Mouse (Mus musculus) lung, embryonic 15.5 days (tissue): ENCODE measurements around the gene Bicc1. TPM values are rescaled to one million over a fixed set of nuclear protein-coding genes. Genes with fewer than 3 reads are reported as not detected.
"Not testable (repeated sequence)": the region's sequence is repeated elsewhere in the genome, so short reads cannot be mapped to it uniquely, and the experiment has no call there.

Source experiments
- ATAC-seq: fragments of 200-750 bp; cut with Nextera tagmentation; 2 replicates; pipeline ENCODE4 v1.8.0; 2017; ENCODE audit warnings: moderate number of reproducible peaks, borderline replicate concordance; ENCODE audit not compliant: low FRiP score, low TSS enrichment; ENCODE audit errors: extremely low read depth
- H3K27ac ChIP-seq: fragments of 300-500 bp; sonication (generic); 2 replicates; pipeline ENCODE4 v1.5.1; 2015; ENCODE audit warnings: moderate library complexity, mild to moderate bottlenecking, inconsistent platforms
- H3K27me3 ChIP-seq: fragments of 300-500 bp; sonication (generic); 2 replicates; pipeline ENCODE4 v1.6.1; 2015; ENCODE audit warnings: inconsistent platforms
- H3K36me3 ChIP-seq: fragments of 300-500 bp; sonication (generic); 2 replicates; pipeline ENCODE4 v1.6.1; 2015; ENCODE audit warnings: inconsistent platforms
- H3K4me1 ChIP-seq: fragments of 300-500 bp; sonication (generic); 2 replicates; pipeline ENCODE4 v1.6.1; 2015; ENCODE audit warnings: inconsistent platforms
- H3K4me2 ChIP-seq: fragments of 300-500 bp; sonication (generic); 2 replicates; pipeline ENCODE4 v1.6.1; 2015; ENCODE audit warnings: inconsistent platforms, mild to moderate bottlenecking, moderate library complexity
- H3K4me3 ChIP-seq: fragments of 300-500 bp; sonication (generic); 2 replicates; pipeline ENCODE4 v1.5.1; 2015; ENCODE audit warnings: mild to moderate bottlenecking, inconsistent platforms
- H3K9ac ChIP-seq: fragments of 300-500 bp; sonication (generic); 2 replicates; pipeline ENCODE4 v1.6.1; 2015; ENCODE audit warnings: inconsistent platforms
- H3K9me3 ChIP-seq: fragments of 300-500 bp; sonication (generic); 2 replicates; pipeline ENCODE4 v1.6.1; 2016; ENCODE audit warnings: inconsistent platforms
- WGBS: fragments of 180-500 bp; shearing (Covaris S2); methylation state at CpG from one replicate; pipeline ENCODE4 v1.1.7; 2015; 5-methylcytosine and 5-hydroxymethylcytosine counted together
- polyA plus RNA-seq: library from polyadenylated mRNA; unstranded; fragments of >200 nt; fragmentation: Nextera tagmentation; extraction: Ambion mirVana; gene quantifications from 2 replicates; pipeline ENCODE4 v1.2.1, GENCODE M21; 2015

The Bicc1 gene
- polyA plus RNA-seq, 1 experiment from 2014 or later, result 20.7 TPM

GRCm38 (mm10) chr10:70960396-70960795 lies 199.1 kb downstream of the Bicc1 start:
- ATAC-seq, H3K4me3 ChIP-seq, H3K27ac ChIP-seq, H3K9me3 ChIP-seq, H3K9ac ChIP-seq, H3K4me2 ChIP-seq, H3K27me3 ChIP-seq, H3K36me3 ChIP-seq, H3K4me1 ChIP-seq: not testable (repeated sequence)
- WGBS, result 89% methylated on average over 6 of the region's 6 CpGs

- no peaks in the 10 kb centered on the region for H3K9me3 ChIP-seq
- peaks cover 11% of the 10 kb centered on the region; the same call in 1 of the 2 replicates for H3K4me1 ChIP-seq
- no peak overlapping the region for H3K4me2 ChIP-seq
- peaks cover 3% of the 10 kb centered on the region; the same call in 1 of the 2 replicates for H3K36me3 ChIP-seq
- no peaks in the 10 kb centered on the region for H3K27me3 ChIP-seq
- 62% methylated on average over 5 of the region's 5 CpGs for WGBS
- H3K4me3 ChIP-seq, result no peak overlapping the region
- H3K27ac ChIP-seq, result no peak overlapping the region
- H3K9ac ChIP-seq, result no peak overlapping the region
- no peak for ATAC-seq
These were observed 206.7 kb downstream of the Bicc1 start for GRCm38 (mm10) chr10:70952770-70953147.

GRCm38 (mm10) chr10:70952056-70952769 lies 207.3 kb downstream of the Bicc1 start:
- Histone ChIP-seq H3K9ac (no peak overlapping the region), H3K27ac (no peak overlapping the region), H3K9me3 (no peaks in the 10 kb centered on the region), H3K4me2 (no peak overlapping the region), H3K4me1 (peaks cover 11% of the 10 kb centered on the region; the same call in 1 of the 2 replicates), H3K27me3 (no peaks in the 10 kb centered on the region), H3K4me3 (no peak overlapping the region), H3K36me3 (peaks cover 3% of the 10 kb centered on the region; the same call in 1 of the 2 replicates)
- WGBS, result 74% methylated on average over 11 of the region's 11 CpGs
- ATAC-seq, result no peak

GRCm38 (mm10) chr10:70950105-70950424 lies 209.4 kb downstream of the Bicc1 start:
- WGBS, result 32% methylated on average over 3 of the region's 3 CpGs
- Histone ChIP-seq H3K9me3 (no peaks in the 10 kb centered on the region), H3K36me3 (peaks cover 8% of the 10 kb centered on the region; the same call in 1 of the 2 replicates), H3K4me2 (no peak overlapping the region), H3K27me3 (no peaks in the 10 kb centered on the region), H3K4me3 (no peak overlapping the region), H3K27ac (no peak overlapping the region), H3K9ac (no peak overlapping the region), H3K4me1 (peaks cover 11% of the 10 kb centered on the region; the same call in 1 of the 2 replicates)
- no peak for ATAC-seq

- peaks cover 8% of the 10 kb centered on the region; the same call in 1 of the 2 replicates for H3K36me3 ChIP-seq
- no peaks in the 10 kb centered on the region for H3K9me3 ChIP-seq
- no peak overlapping the region for H3K27ac ChIP-seq
- H3K4me1 ChIP-seq, result peaks cover 11% of the 10 kb centered on the region; the same call in 1 of the 2 replicates
- H3K4me2 ChIP-seq, result no peak overlapping the region
- H3K4me3 ChIP-seq, result no peak overlapping the region
- H3K27me3 ChIP-seq, result no peaks in the 10 kb centered on the region
- ATAC-seq, result no peak
- WGBS, result 21% methylated on average over 23 of the region's 23 CpGs
- no peak overlapping the region for H3K9ac ChIP-seq
These were observed 210.0 kb downstream of the Bicc1 start for GRCm38 (mm10) chr10:70949254-70950104.

- Histone ChIP-seq H3K9me3 (no peaks in the 10 kb centered on the region), H3K36me3 (peaks cover 8% of the 10 kb centered on the region; the same call in 1 of the 2 replicates), H3K9ac (no peak overlapping the region), H3K4me3 (no peak overlapping the region), H3K4me1 (peaks cover 11% of the 10 kb centered on the region; the same call in 1 of the 2 replicates), H3K4me2 (no peak overlapping the region), H3K27ac (no peak overlapping the region), H3K27me3 (no peaks in the 10 kb centered on the region)
- 92% methylated on average over 10 of the region's 10 CpGs for WGBS
- ATAC-seq, result no peak
These were observed 211.2 kb downstream of the Bicc1 start for GRCm38 (mm10) chr10:70948276-70948675.

GRCm38 (mm10) chr10:70946121-70946520 lies 213.4 kb downstream of the Bicc1 start:
- not testable (repeated sequence) for ATAC-seq
- WGBS, result 95% methylated on average over 13 of the region's 13 CpGs
- peaks cover 12% of the 10 kb centered on the region; the same call in 1 of the 2 replicates for H3K36me3 ChIP-seq

GRCm38 (mm10) chr10:70945076-70945475 lies 214.4 kb downstream of the Bicc1 start:
- 79% methylated on average over 12 of the region's 12 CpGs for whole genome bisulfite sequencing
- Histone ChIP-seq H3K4me3 (no peak overlapping the region), H3K27me3 (no peaks in the 10 kb centered on the region), H3K36me3 (peaks cover 12% of the 10 kb centered on the region; the same call in 1 of the 2 replicates), H3K9me3 (no peaks in the 10 kb centered on the region), H3K4me2 (no peak overlapping the region), H3K9ac (no peak overlapping the region), H3K27ac (no peak overlapping the region), H3K4me1 (peaks cover 10% of the 10 kb centered on the region; the same call in 1 of the 2 replicates)
- ATAC-seq, result no peak

More at GRCm38 (mm10) chr10:70946121-70946520, 213.4 kb downstream of the Bicc1 start:
- H3K9ac ChIP-seq, H3K9me3 ChIP-seq, H3K27me3 ChIP-seq, H3K27ac ChIP-seq, H3K4me3 ChIP-seq, H3K4me2 ChIP-seq: not testable (repeated sequence)
- H3K4me1 ChIP-seq, result peaks cover 11% of the 10 kb centered on the region; the same call in 1 of the 2 replicates

GRCm38 (mm10) chr10:70941623-70942022 lies 217.9 kb downstream of the Bicc1 start:
- Histone ChIP-seq H3K36me3 (peaks cover 7% of the 10 kb centered on the region; the same call in 1 of the 2 replicates), H3K27ac (no peak overlapping the region)
- WGBS, result 66% methylated on average over 6 of the region's 6 CpGs

GRCm38 (mm10) chr10:70939751-70940150 lies 219.7 kb downstream of the Bicc1 start:
- Histone ChIP-seq H3K36me3 (peaks cover 13% of the 10 kb centered on the region; the same call in 1 of the 2 replicates), H3K9me3 (no peaks in the 10 kb centered on the region), H3K27ac (no peak overlapping the region), H3K4me3 (no peak overlapping the region), H3K27me3 (no peaks in the 10 kb centered on the region), H3K4me2 (no peak overlapping the region), H3K4me1 (no peaks in the 10 kb centered on the region), H3K9ac (no peak overlapping the region)
- no peak for ATAC-seq
- WGBS, result 40% methylated on average over 12 of the region's 12 CpGs

More at GRCm38 (mm10) chr10:70941623-70942022, 217.9 kb downstream of the Bicc1 start:
- Histone ChIP-seq H3K9me3 (no peaks in the 10 kb centered on the region), H3K27me3 (no peaks in the 10 kb centered on the region), H3K4me3 (no peak overlapping the region), H3K4me1 (no peaks in the 10 kb centered on the region), H3K9ac (no peak overlapping the region), H3K4me2 (no peak overlapping the region)
- no peak for ATAC-seq

GRCm38 (mm10) chr10:70937450-70937849 lies 222.1 kb downstream of the Bicc1 start:
- 70% methylated on average over 6 of the region's 6 CpGs for WGBS
- no peak for ATAC-seq

More at GRCm38 (mm10) chr10:70937450-70937849, 222.1 kb downstream of the Bicc1 start:
- no peak overlapping the region for H3K4me3 ChIP-seq
- peaks cover 15% of the 10 kb centered on the region; the same call in 1 of the 2 replicates for H3K36me3 ChIP-seq
- no peak overlapping the region for H3K27ac ChIP-seq
- no peak overlapping the region for H3K9ac ChIP-seq
- no peaks in the 10 kb centered on the region for H3K9me3 ChIP-seq
- no peaks in the 10 kb centered on the region for H3K27me3 ChIP-seq
- H3K4me2 ChIP-seq, result no peak overlapping the region
- H3K4me1 ChIP-seq, result no peaks in the 10 kb centered on the region
